Mouse (Mus musculus) thymus, postnatal 14 days (tissue): ENCODE measurements around the gene Saxo1.

Source experiments
- DNase-seq: peaks from one replicate; pipeline ENCODE4 v3.0.0; 2021

The Saxo1 gene

DNA sequence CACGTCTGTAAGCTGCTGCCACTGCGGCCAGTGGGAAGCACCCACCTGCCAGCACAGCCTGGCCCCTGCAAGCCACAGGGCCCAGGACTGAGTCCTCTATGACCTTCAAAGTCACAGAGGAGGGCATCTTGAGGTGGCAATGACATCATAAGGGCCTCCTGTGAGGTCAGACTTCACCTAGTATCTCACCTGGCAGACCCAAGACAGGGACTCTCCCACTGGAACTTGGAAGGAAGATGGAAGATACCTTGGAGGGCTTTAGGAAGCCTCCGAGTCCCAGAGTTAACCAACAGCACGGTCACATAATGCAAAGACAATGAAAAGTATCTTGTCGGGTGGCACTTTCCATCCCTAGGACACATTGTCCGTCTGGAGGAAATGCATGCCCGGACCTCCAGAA, at the start of gene Saxo1:
TSS of gene Saxo1 (minus strand) at position 101 of the 400 bp plus-strand sequence.
- DNase-seq = no peak

GRCm38 (mm10) chr4:86591304-86591703, 33.2 kb upstream of the Saxo1 start:
- no peak for DNase-seq

GRCm38 (mm10) chr4:86588236-86588635, 30.1 kb upstream of the Saxo1 start:
- peak; percentile 34 for DNase-seq

DNA sequence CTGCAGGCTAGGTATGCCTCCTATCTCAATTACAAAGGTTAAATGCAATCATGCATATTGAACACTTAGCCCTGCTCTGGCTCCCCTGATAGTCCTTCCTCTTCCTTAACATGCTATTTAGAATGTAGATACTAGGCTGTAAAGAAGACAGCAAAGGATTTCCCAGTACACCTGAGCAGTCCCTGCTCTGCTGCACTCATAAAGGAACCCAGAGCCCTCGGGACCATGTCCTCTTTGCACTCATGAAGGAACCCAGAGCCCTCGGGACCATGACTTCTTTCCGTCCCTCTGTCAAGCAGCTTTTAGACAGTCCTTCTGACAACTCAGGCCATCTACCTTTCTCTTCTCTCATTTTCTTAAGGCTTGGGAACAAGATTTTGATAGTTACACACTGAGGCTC, 22.5 kb upstream of the Saxo1 start:
- DNase-seq = no peak

DNA sequence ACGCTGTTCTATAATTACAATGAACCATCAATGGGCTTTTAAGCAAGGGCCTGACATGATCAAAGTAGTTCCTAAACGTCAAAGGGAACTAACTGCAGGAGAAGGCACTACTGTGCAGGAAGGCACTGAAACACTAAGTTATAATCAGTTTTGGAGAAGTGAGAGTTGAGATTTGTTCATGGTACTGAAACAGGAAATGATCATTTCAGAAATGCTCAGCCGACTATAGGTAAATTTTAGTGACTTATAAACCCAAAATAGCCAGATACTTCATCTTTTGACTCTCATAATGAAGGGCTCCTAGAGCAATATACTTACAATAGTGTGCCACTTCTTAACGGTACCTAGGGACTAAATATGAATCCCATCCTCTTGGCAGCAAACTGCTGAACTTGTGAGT, 21.9 kb upstream of the Saxo1 start:
- DNase-seq = no peak

- no peak for DNase-seq
Measured at GRCm38 (mm10) chr4:86576630-86577225, 18.6 kb upstream of the Saxo1 start.

DNA sequence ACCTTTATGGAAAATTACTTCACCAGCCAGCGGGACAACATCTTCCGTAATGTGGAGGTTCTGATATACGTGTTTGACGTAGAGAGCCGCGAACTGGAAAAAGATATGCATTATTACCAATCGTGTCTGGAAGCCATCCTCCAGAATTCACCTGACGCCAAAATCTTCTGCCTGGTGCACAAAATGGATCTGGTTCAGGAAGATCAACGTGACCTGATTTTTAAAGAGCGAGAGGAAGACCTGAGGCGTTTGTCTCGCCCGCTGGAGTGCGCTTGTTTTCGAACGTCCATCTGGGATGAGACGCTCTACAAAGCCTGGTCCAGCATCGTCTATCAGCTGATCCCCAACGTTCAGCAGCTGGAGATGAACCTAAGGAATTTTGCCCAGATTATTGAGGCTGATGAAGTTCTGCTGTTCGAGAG, 18.0 kb upstream of the Saxo1 start:
- peak; percentile 11 for DNase-seq

DNA sequence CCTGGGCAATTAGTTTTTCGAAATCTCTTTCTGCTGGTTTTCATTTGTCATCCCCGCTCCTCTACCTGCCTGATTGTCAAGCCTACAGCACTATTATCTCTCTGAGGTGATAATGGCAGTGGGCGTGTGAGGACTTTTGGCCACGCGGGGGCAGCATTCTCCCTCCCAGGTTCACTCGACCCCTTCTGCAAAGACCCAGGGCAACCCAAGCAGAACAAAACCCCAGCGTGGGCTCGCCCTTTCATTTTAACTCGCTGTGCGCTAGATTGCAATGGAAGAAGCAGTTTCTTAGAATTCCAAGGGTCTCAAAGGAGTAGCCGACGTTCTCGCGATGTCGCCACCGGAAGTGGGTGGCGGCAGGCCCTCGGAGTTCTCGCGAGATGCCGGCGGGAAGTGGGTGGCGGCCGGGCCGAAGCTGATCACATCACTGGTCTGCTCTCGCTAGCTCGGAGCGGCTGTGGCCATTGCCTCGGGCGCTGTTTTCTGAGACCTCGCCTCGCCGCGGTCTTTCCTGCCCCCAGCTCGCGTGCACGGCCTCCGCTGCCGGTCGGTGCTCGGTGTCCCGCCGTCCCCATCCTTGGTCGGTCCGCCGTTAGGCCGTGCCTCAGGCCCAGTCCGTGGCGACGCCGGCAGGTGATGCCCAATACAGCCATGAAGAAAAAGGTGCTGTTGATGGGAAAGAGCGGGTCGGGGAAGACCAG, 17.3 kb upstream of the Saxo1 start, which contains the start of gene Rraga:
TSS of gene Rraga (plus strand) at position 386 of the 701 bp plus-strand sequence.
- peak; percentile 95 for DNase-seq

- DNase-seq = no peak
Measured at GRCm38 (mm10) chr4:86574939-86575282, 16.8 kb upstream of the Saxo1 start.

DNA sequence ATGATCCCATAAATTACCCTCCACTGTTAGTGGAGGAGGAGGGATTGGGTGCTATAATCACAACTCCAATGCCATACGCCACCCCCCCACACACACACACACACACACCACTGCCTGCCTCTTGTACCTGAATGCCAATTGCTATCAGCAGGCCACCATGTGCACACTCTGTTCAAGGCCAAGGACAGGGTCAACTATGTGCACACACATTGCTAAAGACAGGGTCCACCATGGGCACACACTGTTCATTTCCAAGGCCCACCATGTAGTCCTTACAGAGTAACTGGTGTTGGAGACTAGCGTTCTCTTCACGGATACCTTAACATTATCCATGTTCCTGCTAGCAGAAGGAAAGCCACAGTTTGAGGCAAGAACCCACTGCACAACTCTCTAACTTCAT, 2.9 kb upstream of the Saxo1 start:
- DNase-seq = no peak

DNA sequence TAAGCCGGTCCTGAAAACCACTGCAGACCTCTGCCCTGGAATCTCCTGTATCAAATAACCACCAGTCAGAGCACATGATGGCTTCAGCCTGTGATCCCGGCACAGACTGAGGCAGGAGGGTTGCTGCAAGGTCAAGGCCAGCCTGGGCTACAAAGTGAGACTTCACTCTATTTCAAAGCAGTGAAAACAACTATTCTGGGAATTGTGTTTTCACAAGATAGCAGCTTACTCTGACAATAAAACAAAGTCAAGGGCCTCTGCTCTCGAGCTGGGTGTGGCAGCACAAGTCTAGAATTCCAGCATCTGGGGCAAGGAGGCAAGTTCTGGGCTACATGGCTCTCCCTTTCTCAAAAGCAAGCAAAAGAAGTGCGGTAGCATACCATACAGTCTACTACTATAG, 878 bp upstream of the Saxo1 start:
- no peak for DNase-seq

DNA sequence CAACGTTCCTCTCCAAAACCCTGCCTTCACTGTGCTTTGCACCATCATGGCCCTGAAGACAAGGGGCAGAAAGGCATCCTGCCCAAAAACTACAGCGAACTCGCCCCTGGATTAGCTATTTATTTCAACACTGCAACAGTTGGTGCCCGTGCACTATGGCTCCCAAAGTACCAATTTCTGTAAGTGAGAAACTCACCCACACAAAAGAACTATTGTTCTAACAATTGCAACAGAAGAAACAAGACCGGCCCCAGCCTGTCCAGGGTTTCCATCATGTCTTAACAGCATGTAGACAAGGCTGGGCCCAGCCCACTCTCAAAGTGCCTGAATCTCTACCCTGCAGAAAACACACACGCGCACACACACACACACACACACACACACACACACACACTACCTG, 757 bp downstream of the Saxo1 start:
- DNase-seq = no peak

DNA sequence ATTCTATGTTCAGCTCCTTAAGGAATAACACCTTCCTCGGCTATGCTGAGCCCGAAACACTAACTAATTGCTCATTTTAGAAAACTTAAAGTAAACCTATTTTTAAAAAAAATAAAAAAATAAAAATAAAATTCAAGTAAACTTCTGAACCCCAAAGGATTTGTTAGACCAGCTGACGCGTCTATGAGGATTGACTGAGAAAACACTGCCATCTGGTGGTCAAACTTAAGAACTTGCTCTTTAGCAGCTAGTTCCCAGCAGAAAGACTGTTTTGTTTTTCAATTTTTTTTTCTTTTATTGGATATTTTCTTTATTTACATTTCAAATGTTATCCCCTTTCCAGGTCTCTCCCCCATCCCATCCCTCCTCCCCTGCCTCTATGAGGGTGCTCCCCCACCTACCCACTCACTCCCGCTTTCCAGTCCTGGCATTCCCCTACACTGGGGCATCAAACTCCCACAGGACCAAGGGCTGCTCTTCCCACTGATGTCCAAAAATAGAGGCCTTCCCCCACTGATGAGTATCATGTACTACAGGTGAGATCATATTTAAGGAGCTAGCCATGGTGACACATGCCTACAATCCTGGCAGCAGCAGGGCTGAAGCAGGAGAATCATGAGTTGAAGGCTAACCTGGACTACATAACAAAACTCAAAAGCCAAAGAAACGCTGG, 3.0 kb downstream of the Saxo1 start:
- peak; percentile 18 for DNase-seq

- no peak for DNase-seq
Measured at GRCm38 (mm10) chr4:86548332-86548731, 9.8 kb downstream of the Saxo1 start.

DNA sequence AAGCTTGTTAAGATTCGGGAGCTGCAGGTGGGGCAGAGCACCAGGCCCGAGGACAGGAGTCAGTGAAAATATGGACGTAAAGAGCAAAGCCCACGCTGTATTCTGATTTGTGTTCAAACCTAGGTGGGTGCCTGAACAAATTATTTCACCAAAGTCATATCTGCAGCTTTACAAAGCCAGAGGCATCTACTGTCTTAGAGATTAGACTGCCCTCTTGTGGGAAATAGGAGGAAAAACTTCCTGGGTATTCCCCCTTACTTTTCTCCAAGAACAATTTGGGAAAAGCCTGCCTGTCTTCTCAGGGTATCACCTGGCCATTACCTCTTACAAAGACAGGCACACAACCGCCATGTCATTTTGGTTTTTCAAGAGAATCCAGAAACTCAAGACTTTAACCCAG, 12.5 kb downstream of the Saxo1 start:
- no peak for DNase-seq

- DNase-seq = no peak
Measured at GRCm38 (mm10) chr4:86543999-86544398, 14.1 kb downstream of the Saxo1 start.

GRCm38 (mm10) chr4:86541573-86541972, 16.6 kb downstream of the Saxo1 start:
- DNase-seq = no peak

DNA sequence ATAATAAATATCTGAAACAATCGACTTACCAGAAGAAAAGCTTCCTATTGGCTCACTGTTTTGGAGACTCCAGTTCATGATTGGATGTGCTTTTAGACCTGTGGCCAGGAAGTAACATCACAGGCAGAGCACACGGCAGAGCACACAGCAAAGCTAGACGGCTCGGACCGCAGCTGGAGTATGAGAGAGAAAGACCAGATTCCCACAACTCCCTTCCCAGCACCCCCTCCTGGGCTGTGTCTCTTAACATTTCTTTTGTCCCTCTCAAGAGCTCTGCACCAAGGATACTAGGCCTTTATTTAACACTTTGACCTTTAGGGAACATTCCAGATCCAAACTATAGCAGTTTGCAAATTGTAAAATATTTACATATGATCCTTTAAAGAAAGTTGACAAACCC, 19.2 kb downstream of the Saxo1 start:
- no peak for DNase-seq

DNA sequence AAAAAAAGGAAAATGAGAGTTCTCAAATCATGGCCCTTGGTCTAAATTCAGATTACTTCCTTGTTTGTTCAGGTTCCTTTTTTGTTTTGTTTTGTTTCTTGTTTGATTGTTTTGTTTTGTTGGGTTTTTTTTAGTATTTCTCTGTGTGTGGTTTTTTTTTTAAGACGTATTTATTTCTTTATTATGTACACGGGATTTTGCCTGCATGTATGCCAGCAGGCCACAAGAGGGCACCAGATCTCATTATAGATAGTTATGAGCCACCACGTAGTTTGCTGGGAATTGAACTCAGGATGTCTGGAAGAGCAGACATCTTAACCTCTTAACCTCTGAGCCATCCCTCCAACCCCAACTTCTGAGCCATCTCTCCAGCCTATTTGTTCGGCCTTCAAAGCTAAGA, 20.2 kb downstream of the Saxo1 start:
- peak; percentile 44 for DNase-seq

DNA sequence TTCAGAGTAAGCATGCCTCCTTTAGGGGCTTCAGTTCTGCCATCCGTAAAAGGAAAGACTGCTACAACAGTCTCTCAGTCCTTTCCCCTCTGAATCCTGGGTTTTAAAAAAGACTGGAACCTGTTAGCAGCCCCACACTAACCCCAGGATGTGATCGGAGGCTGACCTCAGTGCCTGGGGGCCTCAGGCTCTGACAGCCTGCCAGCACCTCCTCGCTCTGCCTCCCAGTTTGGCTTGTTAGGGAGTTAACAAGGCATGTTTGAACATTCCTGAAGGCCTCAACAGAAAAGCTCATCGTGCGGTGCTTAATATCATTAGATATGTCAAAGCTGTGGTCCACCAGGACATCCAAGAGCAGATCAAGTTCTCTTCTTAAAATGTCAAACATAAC, 24.0 kb downstream of the Saxo1 start:
- no peak for DNase-seq

DNA sequence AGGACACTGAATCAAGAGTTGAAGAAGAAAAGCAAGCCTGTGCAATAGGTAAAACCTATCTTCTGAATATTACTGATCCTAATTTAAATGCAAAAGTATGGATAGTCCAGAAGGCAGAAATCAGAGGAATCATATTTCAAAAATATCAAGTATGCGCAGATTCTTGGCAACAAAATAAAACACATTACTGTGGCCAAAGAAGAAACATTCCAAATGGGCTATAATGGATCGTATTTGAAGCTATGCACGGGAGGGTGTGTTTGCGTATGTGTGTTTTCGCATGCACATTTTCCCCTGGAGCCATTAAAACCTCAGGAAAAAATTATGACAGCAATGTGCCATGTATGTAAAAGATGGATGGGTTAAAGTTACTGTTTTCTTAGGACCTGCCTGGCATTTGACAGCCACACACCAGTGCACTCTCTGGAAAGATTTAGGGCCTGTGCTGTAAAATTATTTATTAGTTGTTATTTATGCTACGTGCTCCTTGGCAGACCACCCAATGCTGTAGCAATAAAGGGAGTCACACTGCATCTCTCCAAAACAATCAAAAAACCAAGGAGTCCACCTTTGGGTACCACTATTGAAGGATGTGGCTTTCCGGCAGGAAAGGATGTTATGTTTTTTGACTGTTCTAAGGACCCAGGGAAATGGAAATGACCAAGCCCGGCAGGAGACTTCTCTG, 24.6 kb downstream of the Saxo1 start:
- DNase-seq = no peak

DNA sequence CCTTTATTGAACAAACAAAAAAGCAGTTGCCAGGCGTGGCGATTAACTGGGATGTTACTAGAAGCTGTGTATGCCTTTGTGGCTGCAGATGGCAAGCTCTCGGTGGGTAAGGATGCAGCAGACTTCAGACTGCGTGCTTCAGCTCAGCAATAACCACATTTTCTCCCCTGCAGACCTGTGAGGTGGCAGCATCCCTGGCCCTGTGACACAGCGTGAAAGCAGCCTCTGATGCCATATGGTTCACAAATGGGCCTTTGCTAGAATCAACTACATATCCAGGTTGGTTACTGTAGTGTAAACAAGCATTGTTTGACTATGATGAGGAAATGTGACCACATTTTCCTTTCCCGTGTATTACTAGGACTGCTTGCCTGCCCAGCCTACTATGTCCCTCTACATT, 29.0 kb downstream of the Saxo1 start:
- no peak for DNase-seq
